Mouse (Mus musculus) limb, embryonic 15.5 days (tissue): ENCODE data around the gene Nop16. TPM values are rescaled to one million over a fixed set of nuclear protein-coding genes. Genes with fewer than 3 reads are reported as not detected.

Experiments
- ATAC-seq: fragments of 200-750 bp; cut with Nextera tagmentation; 2 replicates; pipeline ENCODE4 v1.8.0; 2017; ENCODE audit warnings: low read depth, moderate TSS enrichment; ENCODE audit not compliant: insufficient number of reproducible peaks, low FRiP score, low TSS enrichment
- H3K27ac ChIP-seq: fragments of 300-500 bp; sonication (generic); 2 replicates; pipeline ENCODE4 v1.5.1; 2015; ENCODE audit warnings: moderate library complexity, mild to moderate bottlenecking, inconsistent platforms
- H3K27me3 ChIP-seq: fragments of 300-500 bp; sonication (generic); 2 replicates; pipeline ENCODE4 v1.6.1; 2015; ENCODE audit warnings: inconsistent platforms
- H3K36me3 ChIP-seq: fragments of 300-500 bp; sonication (generic); 2 replicates; pipeline ENCODE4 v1.6.1; 2015; ENCODE audit warnings: inconsistent platforms
- H3K4me1 ChIP-seq: fragments of 300-500 bp; sonication (generic); 2 replicates; pipeline ENCODE4 v1.6.1; 2015; ENCODE audit warnings: inconsistent platforms
- H3K4me2 ChIP-seq: fragments of 300-500 bp; sonication (generic); 2 replicates; pipeline ENCODE4 v1.6.1; 2015; ENCODE audit warnings: mild to moderate bottlenecking, inconsistent platforms
- H3K4me3 ChIP-seq: fragments of 300-500 bp; sonication (generic); 2 replicates; pipeline ENCODE4 v1.5.1; 2015; ENCODE audit warnings: mild to moderate bottlenecking, inconsistent platforms
- H3K9ac ChIP-seq: fragments of 300-500 bp; sonication (generic); 2 replicates; pipeline ENCODE4 v1.6.1; 2015; ENCODE audit warnings: inconsistent platforms
- H3K9me3 ChIP-seq: fragments of 300-500 bp; sonication (generic); 2 replicates; pipeline ENCODE4 v1.6.1; 2016; ENCODE audit warnings: inconsistent platforms
- WGBS: fragments of 180-500 bp; shearing (Covaris S2); methylation state at CpG from one replicate; pipeline ENCODE4 v1.1.7; 2015; 5-methylcytosine and 5-hydroxymethylcytosine counted together
- polyA plus RNA-seq: library from polyadenylated mRNA; unstranded; fragments of >200 nt; fragmentation: Nextera tagmentation; extraction: Ambion mirVana; gene quantifications from 2 replicates; pipeline ENCODE4 v1.2.1, GENCODE M21; 2015

Nop16 gene
- polyA plus RNA-seq, 1 experiment from 2014 or later, result 91.5 TPM

- H3K27ac ChIP-seq, result no peak overlapping the region
- peaks cover 36% of the 10 kb centered on the region for H3K36me3 ChIP-seq
- H3K9me3 ChIP-seq, result no peaks in the 10 kb centered on the region
- H3K4me3 ChIP-seq, result peak overlapping the region; percentile 81
- H3K4me2 ChIP-seq, result peak overlapping the region; percentile 49; the same call in 1 of the 2 replicates
- H3K9ac ChIP-seq, result no peak overlapping the region
- peaks cover 26% of the 10 kb centered on the region for H3K4me1 ChIP-seq
- 91% methylated on average over 8 of the region's 8 CpGs for WGBS
- ATAC-seq, result no peak
- H3K27me3 ChIP-seq, result no peaks in the 10 kb centered on the region
Measured at GRCm38 (mm10) chr13:54591776-54592356, 2.0 kb upstream of the Nop16 start.

GRCm38 (mm10) chr13:54589414-54589995 lies 385 bp downstream of the Nop16 start:
- Histone ChIP-seq H3K9me3 (no peaks in the 10 kb centered on the region), H3K4me1 (peaks cover 17% of the 10 kb centered on the region), H3K4me3 (peak overlapping the region; percentile 81), H3K4me2 (peak overlapping the region; percentile 59), H3K27me3 (no peaks in the 10 kb centered on the region), H3K36me3 (peaks cover 43% of the 10 kb centered on the region), H3K9ac (peak overlapping the region; percentile 55), H3K27ac (peak overlapping the region; percentile 93)
- ATAC-seq, result no peak
- WGBS, result 1% methylated on average over 24 of the region's 24 CpGs

- Histone ChIP-seq H3K36me3 (peaks cover 70% of the 10 kb centered on the region), H3K4me3 (no peak overlapping the region)
- no peak for ATAC-seq
Measured at GRCm38 (mm10) chr13:54585831-54586230, 4.1 kb downstream of the Nop16 start.

GRCm38 (mm10) chr13:54582860-54583259 lies 7.0 kb downstream of the Nop16 start:
- ATAC-seq, result no peak
- no peaks in the 10 kb centered on the region for H3K4me1 ChIP-seq

More at GRCm38 (mm10) chr13:54585831-54586230, 4.1 kb downstream of the Nop16 start:
- Histone ChIP-seq H3K9me3 (no peaks in the 10 kb centered on the region), H3K4me2 (no peak overlapping the region), H3K27ac (no peak overlapping the region), H3K4me1 (peaks cover 9% of the 10 kb centered on the region), H3K27me3 (no peaks in the 10 kb centered on the region), H3K9ac (no peak overlapping the region)
- 89% methylated on average over 11 of the region's 11 CpGs for WGBS

GRCm38 (mm10) chr13:54582126-54582525 lies 7.8 kb downstream of the Nop16 start:
- peaks cover 96% of the 10 kb centered on the region for H3K36me3 ChIP-seq
- H3K4me3 ChIP-seq, result no peak overlapping the region
- no peak overlapping the region for H3K4me2 ChIP-seq
- H3K4me1 ChIP-seq, result 0 out of 2 replicates have a peak, but pooled peaks cover 3% of the 10 kb centered on the region
- no peak overlapping the region for H3K9ac ChIP-seq
- H3K9me3 ChIP-seq, result no peaks in the 10 kb centered on the region
- no peaks in the 10 kb centered on the region for H3K27me3 ChIP-seq
- H3K27ac ChIP-seq, result no peak overlapping the region; the same call in 1 of the 2 replicates
- no peak for ATAC-seq
- WGBS, result 81% methylated on average over 10 of the region's 10 CpGs

More at GRCm38 (mm10) chr13:54582860-54583259, 7.0 kb downstream of the Nop16 start:
- no peaks in the 10 kb centered on the region for H3K9me3 ChIP-seq
- no peak overlapping the region for H3K4me2 ChIP-seq
- H3K27me3 ChIP-seq, result no peaks in the 10 kb centered on the region
- no peak overlapping the region for H3K4me3 ChIP-seq
- H3K27ac ChIP-seq, result no peak overlapping the region
- WGBS, result 84% methylated on average over 5 of the region's 5 CpGs
- peaks cover 94% of the 10 kb centered on the region for H3K36me3 ChIP-seq
- H3K9ac ChIP-seq, result no peak overlapping the region

GRCm38 (mm10) chr13:54581385-54581784 lies 8.5 kb downstream of the Nop16 start:
- H3K4me1 ChIP-seq, result 0 out of 2 replicates have a peak, but pooled peaks cover 3% of the 10 kb centered on the region
- ATAC-seq, result no peak
- no peak overlapping the region for H3K4me3 ChIP-seq
- WGBS, result 69% methylated on average over 2 of the region's 2 CpGs
- no peak overlapping the region for H3K4me2 ChIP-seq
- no peak overlapping the region for H3K9ac ChIP-seq
- no peaks in the 10 kb centered on the region for H3K27me3 ChIP-seq
- H3K27ac ChIP-seq, result no peak overlapping the region
- peaks cover 94% of the 10 kb centered on the region for H3K36me3 ChIP-seq
- H3K9me3 ChIP-seq, result no peaks in the 10 kb centered on the region

- Histone ChIP-seq H3K9me3 (no peaks in the 10 kb centered on the region), H3K27ac (no peak overlapping the region), H3K9ac (no peak overlapping the region), H3K4me2 (no peak overlapping the region), H3K4me3 (no peak overlapping the region), H3K27me3 (peaks cover 3% of the 10 kb centered on the region; the same call in 1 of the 2 replicates), H3K36me3 (peaks cover 60% of the 10 kb centered on the region), H3K4me1 (peaks cover 16% of the 10 kb centered on the region)
- 84% methylated on average over 21 of the region's 21 CpGs for WGBS
- ATAC-seq, result no peak
Measured at GRCm38 (mm10) chr13:54577652-54578507, 12.0 kb downstream of the Nop16 start.

- Histone ChIP-seq H3K9ac (peak overlapping the region; percentile 86), H3K27ac (peak overlapping the region; percentile 84; the same call in 1 of the 2 replicates), H3K27me3 (peaks cover 3% of the 10 kb centered on the region; the same call in 1 of the 2 replicates), H3K9me3 (no peaks in the 10 kb centered on the region), H3K36me3 (peaks cover 36% of the 10 kb centered on the region), H3K4me1 (peaks cover 16% of the 10 kb centered on the region), H3K4me2 (peak overlapping the region; percentile 86), H3K4me3 (peak overlapping the region; percentile 97)
- WGBS, result 1% methylated on average over 19 of the region's 19 CpGs
- no peak; the same call in 1 of the 2 replicates for ATAC-seq
Measured at GRCm38 (mm10) chr13:54575489-54575888, 14.4 kb downstream of the Nop16 start.

- Histone ChIP-seq H3K27ac (peak within 1 kb of the TSS; percentile 84), H3K9ac (peak within 1 kb of the TSS; percentile 86), H3K27me3 (peaks cover 3% of the 10 kb centered on the region; the same call in 1 of the 2 replicates), H3K9me3 (no peaks in the 10 kb centered on the region), H3K36me3 (peaks cover 31% of the 10 kb centered on the region; the same call in 1 of the 2 replicates), H3K4me3 (peak within 1 kb of the TSS; percentile 97), H3K4me2 (peak within 1 kb of the TSS; percentile 86), H3K4me1 (peaks cover 16% of the 10 kb centered on the region)
- ATAC-seq, result peak; percentile 85
- under 1% methylated on average over 55 of the region's 55 CpGs for WGBS
Measured at GRCm38 (mm10) chr13:54574854-54575481, 14.9 kb downstream of the Nop16 start, which contains the start of gene Arl10. Arl10 (plus strand) TSS chr13:54575015.

- Histone ChIP-seq H3K9me3 (no peaks in the 10 kb centered on the region), H3K9ac (no peak overlapping the region), H3K4me3 (no peak overlapping the region), H3K27me3 (peaks cover 3% of the 10 kb centered on the region; the same call in 1 of the 2 replicates), H3K36me3 (peaks cover 7% of the 10 kb centered on the region; the same call in 1 of the 2 replicates), H3K4me2 (no peak overlapping the region), H3K27ac (no peak overlapping the region), H3K4me1 (peaks cover 14% of the 10 kb centered on the region)
- ATAC-seq, result no peak
- 83% methylated on average over 4 of the region's 4 CpGs for WGBS
Measured at GRCm38 (mm10) chr13:54572621-54573020, 17.3 kb downstream of the Nop16 start.

- H3K9ac ChIP-seq, result no peak overlapping the region
- H3K4me1 ChIP-seq, result peaks cover 13% of the 10 kb centered on the region
- no peak for ATAC-seq
- no peaks in the 10 kb centered on the region for H3K9me3 ChIP-seq
- H3K4me3 ChIP-seq, result no peak overlapping the region
- H3K27ac ChIP-seq, result 0 out of 2 replicates have a peak overlapping the region, but pooled peaks have one; percentile 27
- WGBS, result 31% methylated on average over 2 of the region's 2 CpGs
- H3K27me3 ChIP-seq, result peaks cover 3% of the 10 kb centered on the region; the same call in 1 of the 2 replicates
- H3K4me2 ChIP-seq, result no peak overlapping the region
- 0 out of 2 replicates have a peak, but pooled peaks cover 1% of the 10 kb centered on the region for H3K36me3 ChIP-seq
Measured at GRCm38 (mm10) chr13:54571637-54572036, 18.3 kb downstream of the Nop16 start.
